Mouse (Mus musculus) hindbrain, embryonic 16.5 days (tissue): Measurements from ENCODE around the gene Tmem200a. TPM values are rescaled to one million over a fixed set of nuclear protein-coding genes. Genes with fewer than 3 reads are reported as not detected.

Experiments
- ATAC-seq: fragments of 200-750 bp; cut with Nextera tagmentation; 2 replicates; pipeline ENCODE4 v1.8.0; 2017; ENCODE audit warnings: moderate TSS enrichment, moderate library complexity
- H3K27ac ChIP-seq: fragments of 300-500 bp; sonication (generic); 2 replicates; pipeline ENCODE4 v1.5.1; 2014; ENCODE audit warnings: low read depth, mild to moderate bottlenecking, control low read depth, low read length, moderate library complexity
- H3K27me3 ChIP-seq: fragments of 300-500 bp; sonication (generic); replicated peaks from 2 replicates; pipeline ENCODE4 v1.6.1; 2014; ENCODE audit warnings: low read length; ENCODE audit not compliant: control insufficient read depth, insufficient read depth
- H3K36me3 ChIP-seq: fragments of 300-500 bp; sonication (generic); 2 replicates; pipeline ENCODE4 v1.6.1; 2014; ENCODE audit warnings: mild to moderate bottlenecking, low read length, moderate library complexity, mixed read lengths; ENCODE audit not compliant: control insufficient read depth, insufficient read depth
- H3K4me1 ChIP-seq: fragments of 300-500 bp; sonication (generic); 2 replicates; pipeline ENCODE4 v1.6.1; 2014; ENCODE audit warnings: low read depth, low read length; ENCODE audit not compliant: control insufficient read depth, insufficient read depth
- H3K4me2 ChIP-seq: fragments of 300-500 bp; sonication (generic); 2 replicates; pipeline ENCODE4 v1.6.1; 2014; ENCODE audit warnings: mild to moderate bottlenecking, low read length, control low read depth, moderate library complexity
- H3K4me3 ChIP-seq: fragments of 300-500 bp; sonication (generic); 2 replicates; pipeline ENCODE4 v1.5.1; 2014; ENCODE audit warnings: mild to moderate bottlenecking, low read length, control low read depth, moderate library complexity
- H3K9ac ChIP-seq: fragments of 300-500 bp; sonication (generic); 2 replicates; pipeline ENCODE4 v1.6.1; 2014; ENCODE audit warnings: low read depth, mild to moderate bottlenecking, control low read depth, low read length, moderate library complexity
- H3K9me3 ChIP-seq: fragments of 300-500 bp; sonication (generic); 2 replicates; pipeline ENCODE4 v1.6.1; 2014; ENCODE audit warnings: mild to moderate bottlenecking, low read length, moderate library complexity; ENCODE audit not compliant: control insufficient read depth
- WGBS: fragments of 180-500 bp; shearing (Covaris S2); extraction: QIAGEN DNeasy Blood & Tissue Kit; methylation state at CpG from one replicate; pipeline ENCODE4 v1.1.7; 2014; 5-methylcytosine and 5-hydroxymethylcytosine counted together
- polyA plus RNA-seq: library from polyadenylated mRNA; unstranded; fragments of >200 nt; fragmentation: Nextera tagmentation; extraction: Ambion mirVana; gene quantifications from 2 replicates; pipeline ENCODE4 v1.2.1, GENCODE M21; 2015

Gene Tmem200a
- polyA plus RNA-seq, 1 experiment from 2014 or later = 22.7 TPM

DNA sequence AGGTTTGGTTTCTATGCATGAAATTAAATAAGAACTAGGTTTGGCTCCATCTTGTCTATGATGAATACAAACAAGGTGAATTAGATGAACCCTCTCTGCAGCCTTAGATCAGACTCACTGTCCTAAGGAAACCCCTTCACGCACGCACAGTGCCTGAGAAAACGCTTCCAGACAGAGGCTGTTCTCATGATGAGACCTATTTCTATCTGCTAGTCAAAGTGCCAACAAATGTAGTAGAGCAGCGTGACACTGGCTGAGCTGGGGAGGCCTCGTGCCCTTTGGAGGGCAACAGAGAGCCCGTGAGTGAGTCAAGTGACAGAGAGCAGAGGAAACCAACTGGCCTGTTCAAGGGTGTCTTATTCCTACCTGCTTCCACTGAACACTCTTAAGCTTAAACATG lies 73.4 kb downstream of the Tmem200a start:
- H3K4me2 ChIP-seq = no peak overlapping the region
- 86% methylated on average over 6 of the region's 6 CpGs for WGBS
- H3K36me3 ChIP-seq = no peaks in the 10 kb centered on the region
- H3K4me3 ChIP-seq = no peak overlapping the region
- H3K4me1 ChIP-seq = no peaks in the 10 kb centered on the region
- no peaks in the 10 kb centered on the region for H3K9me3 ChIP-seq
- H3K27ac ChIP-seq = no peak overlapping the region
- H3K27me3 ChIP-seq = no peaks in the 10 kb centered on the region
- H3K9ac ChIP-seq = no peak overlapping the region
- ATAC-seq = 0 out of 2 replicates have a peak, but pooled peaks have one; percentile 27

- WGBS = 88% methylated on average over 2 of the region's 2 CpGs
- H3K4me2 ChIP-seq = no peak overlapping the region
- no peak for ATAC-seq
- no peaks in the 10 kb centered on the region for H3K27me3 ChIP-seq
- H3K4me3 ChIP-seq = no peak overlapping the region
- no peak overlapping the region for H3K27ac ChIP-seq
- H3K36me3 ChIP-seq = no peaks in the 10 kb centered on the region
- H3K9ac ChIP-seq = no peak overlapping the region
- no peaks in the 10 kb centered on the region for H3K9me3 ChIP-seq
- no peaks in the 10 kb centered on the region for H3K4me1 ChIP-seq
Observed at GRCm38 (mm10) chr10:26000893-26001292, 78.0 kb downstream of the Tmem200a start.

GRCm38 (mm10) chr10:25999291-25999930 lies 79.4 kb downstream of the Tmem200a start:
- Histone ChIP-seq H3K9me3 (no peaks in the 10 kb centered on the region), H3K36me3 (no peaks in the 10 kb centered on the region), H3K27ac (no peak overlapping the region), H3K9ac (no peak overlapping the region), H3K27me3 (no peaks in the 10 kb centered on the region), H3K4me3 (no peak overlapping the region), H3K4me2 (no peak overlapping the region), H3K4me1 (no peaks in the 10 kb centered on the region)
- ATAC-seq = no peak; the same call in 1 of the 2 replicates
- WGBS = 67% methylated on average over 5 of the region's 5 CpGs

DNA sequence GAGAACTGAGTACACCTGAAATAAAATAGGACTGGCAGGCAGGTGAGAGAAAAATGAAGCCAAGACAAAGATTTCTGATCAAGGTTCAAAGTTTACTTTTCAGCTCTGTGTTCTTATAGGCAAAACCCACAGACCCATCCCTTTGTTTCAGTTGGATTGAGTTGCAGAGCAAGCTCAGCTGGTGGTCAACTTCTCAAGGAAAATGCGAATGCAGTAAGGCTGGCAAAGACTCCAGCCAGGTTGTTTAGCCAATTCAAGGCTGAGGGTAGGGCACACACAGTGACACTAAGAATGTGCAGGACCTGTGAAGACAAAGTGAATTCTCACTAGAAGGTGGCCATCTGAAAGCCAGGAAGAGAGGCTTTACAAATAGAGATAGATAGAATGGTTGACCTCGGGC lies 94.8 kb downstream of the Tmem200a start:
- Histone ChIP-seq H3K27me3 (no peaks in the 10 kb centered on the region), H3K27ac (no peak overlapping the region), H3K36me3 (no peaks in the 10 kb centered on the region), H3K4me3 (no peak overlapping the region), H3K9ac (no peak overlapping the region), H3K9me3 (no peaks in the 10 kb centered on the region), H3K4me1 (no peaks in the 10 kb centered on the region), H3K4me2 (no peak overlapping the region)
- no peak for ATAC-seq
- WGBS = 62% methylated on average over 2 of the region's 2 CpGs

DNA sequence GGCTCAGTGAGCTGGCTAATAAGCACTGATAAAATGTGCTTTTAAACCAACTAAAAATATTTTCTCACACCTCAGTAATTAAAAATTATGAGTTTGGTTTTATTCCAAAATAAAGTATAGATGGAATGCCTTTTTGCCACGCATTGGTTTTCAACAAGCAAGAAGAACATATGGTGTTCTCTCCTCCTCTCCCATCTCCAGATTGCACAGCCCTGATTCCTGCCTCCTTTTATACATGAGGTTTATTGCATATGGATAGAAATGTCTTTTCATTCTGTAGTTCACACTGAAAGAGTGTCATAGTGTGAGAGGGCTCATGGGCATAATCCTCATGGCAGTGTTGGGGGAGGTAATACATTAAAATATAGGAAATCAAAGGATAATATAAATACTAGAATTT lies 96.2 kb downstream of the Tmem200a start:
- no peak for ATAC-seq
- H3K9ac ChIP-seq = no peak overlapping the region
- H3K9me3 ChIP-seq = no peaks in the 10 kb centered on the region
- H3K4me1 ChIP-seq = no peaks in the 10 kb centered on the region
- H3K27ac ChIP-seq = no peak overlapping the region
- 92% methylated on average over 1 of the region's 1 CpGs for WGBS
- H3K27me3 ChIP-seq = no peaks in the 10 kb centered on the region
- no peak overlapping the region for H3K4me3 ChIP-seq
- H3K36me3 ChIP-seq = no peaks in the 10 kb centered on the region
- H3K4me2 ChIP-seq = no peak overlapping the region

DNA sequence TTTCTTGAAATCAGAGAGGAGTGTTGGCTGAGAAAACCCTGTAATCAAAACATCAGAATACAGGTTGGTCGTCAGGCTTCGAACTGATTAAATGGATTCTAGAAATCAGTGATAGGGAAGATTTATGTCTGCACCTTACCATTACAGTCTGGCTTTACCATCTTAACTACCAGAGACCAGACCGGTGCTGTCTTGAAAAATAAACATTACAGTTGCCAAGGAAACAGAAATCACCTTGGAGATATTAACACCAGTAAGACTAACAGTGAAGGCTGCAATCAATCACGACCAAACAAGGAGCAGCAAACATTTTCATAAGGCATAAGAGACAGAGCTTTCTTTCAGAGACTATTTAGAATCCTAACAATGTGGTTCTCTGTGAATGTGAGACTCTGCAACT lies 116.0 kb downstream of the Tmem200a start:
- ATAC-seq = no peak; the same call in 1 of the 2 replicates
- 57% methylated on average over 4 of the region's 4 CpGs for WGBS

DNA sequence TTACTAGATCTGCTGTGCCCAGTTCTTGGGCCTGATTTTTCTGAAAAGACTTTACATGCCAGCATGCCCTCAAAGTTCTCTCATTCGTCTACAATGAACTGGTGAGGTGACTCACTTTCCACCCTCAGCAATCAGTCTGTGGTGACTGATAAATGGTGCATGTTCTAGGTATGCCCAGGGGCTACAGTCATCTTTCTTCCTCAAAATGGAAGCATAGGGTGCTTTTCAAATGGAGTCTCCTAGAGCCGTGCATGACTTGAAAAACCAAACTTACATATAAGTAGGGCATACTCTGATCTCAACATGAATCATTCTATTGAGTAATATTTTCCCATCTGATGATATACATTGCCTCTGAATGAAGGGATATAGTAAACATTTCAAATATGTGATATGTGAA lies 117.8 kb downstream of the Tmem200a start:
- Histone ChIP-seq H3K9ac (no peak overlapping the region), H3K4me3 (no peak overlapping the region), H3K9me3 (no peaks in the 10 kb centered on the region), H3K27me3 (no peaks in the 10 kb centered on the region), H3K36me3 (no peaks in the 10 kb centered on the region), H3K4me2 (no peak overlapping the region), H3K4me1 (no peaks in the 10 kb centered on the region), H3K27ac (no peak overlapping the region)
- no peak for ATAC-seq
- 79% methylated on average over 2 of the region's 2 CpGs for WGBS

More for the DNA sequence above, 116.0 kb downstream of the Tmem200a start:
- Histone ChIP-seq H3K4me2 (no peak overlapping the region), H3K27me3 (no peaks in the 10 kb centered on the region), H3K4me3 (no peak overlapping the region), H3K4me1 (no peaks in the 10 kb centered on the region), H3K36me3 (no peaks in the 10 kb centered on the region), H3K27ac (no peak overlapping the region), H3K9ac (no peak overlapping the region), H3K9me3 (no peaks in the 10 kb centered on the region)

GRCm38 (mm10) chr10:25958762-25959753 lies 119.8 kb downstream of the Tmem200a start:
- no peaks in the 10 kb centered on the region for H3K9me3 ChIP-seq
- H3K9ac ChIP-seq = no peak overlapping the region
- no peak overlapping the region for H3K27ac ChIP-seq
- H3K4me1 ChIP-seq = no peaks in the 10 kb centered on the region
- no peak overlapping the region for H3K4me2 ChIP-seq
- no peak overlapping the region for H3K4me3 ChIP-seq
- WGBS = 36% methylated on average over 3 of the region's 3 CpGs
- H3K27me3 ChIP-seq = no peaks in the 10 kb centered on the region
- H3K36me3 ChIP-seq = no peaks in the 10 kb centered on the region
- ATAC-seq = no peak

DNA sequence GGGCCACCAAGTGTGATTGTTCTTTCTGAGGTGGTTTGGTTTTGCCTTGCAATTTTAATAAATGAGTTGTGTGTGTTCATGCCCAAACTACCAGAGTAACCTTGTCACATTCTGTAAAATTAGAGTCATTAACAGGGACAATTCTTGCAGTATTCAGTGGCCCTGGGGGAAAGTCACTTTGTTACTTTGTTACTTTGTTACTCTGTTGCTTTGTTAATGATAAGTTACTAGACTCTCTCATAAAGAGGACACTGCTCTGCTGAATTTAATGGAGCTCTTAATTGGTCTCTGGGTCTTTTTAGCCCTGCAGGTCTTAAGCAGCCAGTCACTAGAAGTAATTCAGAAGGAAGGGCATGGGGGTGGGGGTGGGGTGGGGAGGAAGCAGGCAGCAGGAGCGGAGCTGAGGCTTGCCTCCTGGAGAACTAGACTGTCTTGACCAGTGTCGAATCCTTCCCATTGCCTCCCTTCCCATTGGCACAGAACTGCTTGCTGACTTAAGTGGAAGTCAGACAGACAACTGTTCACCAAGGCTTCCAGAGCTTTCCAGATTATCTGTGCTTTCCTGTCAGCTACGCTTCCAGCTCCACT lies 124.1 kb downstream of the Tmem200a start:
- Histone ChIP-seq H3K4me2 (no peak overlapping the region), H3K27me3 (no peaks in the 10 kb centered on the region), H3K9ac (no peak overlapping the region), H3K9me3 (no peaks in the 10 kb centered on the region), H3K27ac (no peak overlapping the region), H3K4me3 (no peak overlapping the region), H3K36me3 (no peaks in the 10 kb centered on the region), H3K4me1 (no peaks in the 10 kb centered on the region)
- WGBS = 62% methylated on average over 3 of the region's 3 CpGs
- no peak for ATAC-seq
